In genomic region chr7:28356981-28357380, GRCm38 (mm10) we compare ENCODE assay signal across 8 mouse cellular contexts. TPM values are rescaled to one million over a fixed set of nuclear protein-coding genes. Genes with fewer than 3 reads are reported as not detected.
DNase-seq lines count a peak whose midpoint lies in the region; TF ChIP-seq lines count a peak whose summit lies in the region.

No protein-coding gene starts in this region.

- peaks cover 16% of the 10 kb centered on the region for H3K4me1 ChIP-seq in lung, adult 2 months (ENCODE audit: control insufficient read depth, insufficient read depth, low read length)

- intact Hi-C loops in left cerebral cortex, postnatal 14 days (cut with DNase I), result no loop called here

- no peak overlapping the region for H3K4me3 ChIP-seq in lung, adult 2 months (replicated peaks; ENCODE audit: extremely low read depth, low read depth, low read length)

- TF ChIP-seq CTCF in lung, adult 2 months (IDR thresholded peaks at IDR 0.05; ENCODE audit: insufficient read depth, low read length), result no peak

- WGBS in lung, adult 2 months, result 15% methylated on average over 5 of the region's 5 CpGs

- DNase-seq in lung, adult 18-20 months, result peak; percentile 58 to 66
- no peak for DNase-seq in lung, adult 2 months
- DNase-seq in heart, adult 9 months (ENCODE audit: low spot score in 2 of 2), result peak; percentile 71 to 79
- peak; percentile 39 to 59 for DNase-seq in kidney, adult 8-10 months
- peak; percentile 67 for DNase-seq in lung, postnatal 25 days (ENCODE audit: low spot score)
- DNase-seq in frontal cortex, postnatal 14 days (ENCODE audit: low spot score in 2 of 2), result no peak
- DNase-seq in left cerebral cortex, postnatal 14 days (ENCODE audit: low spot score in 2 of 2), result no peak
- DNase-seq in thymus, postnatal 4 days, result no peak

- no peak for TF ChIP-seq POLR2A in lung, adult 2 months (IDR thresholded peaks at IDR 0.05; ENCODE audit: borderline replicate concordance, extremely low read depth, low read depth, low read length)

RNA-seq across cellular contexts. Expression of gene Rps16, which starts 6.5 kb away (rescaled TPM):
- polyA plus RNA-seq in lung, adult 2 months (2012; rRNA removed), result 529 and 774 TPM in 2 replicates
- 100 to 1,000 TPM; 481 to 507 TPM for total RNA-seq in left cerebral cortex, postnatal 14 days (2021)

RNA-seq across cellular contexts. Expression of gene Plekhg2, which starts 15.4 kb away (rescaled TPM):
- polyA plus RNA-seq in lung, adult 2 months (2012; rRNA removed), result 37.5 and 40.0 TPM in 2 replicates
- 10 to 100 TPM; 10.1 to 10.3 TPM for total RNA-seq in left cerebral cortex, postnatal 14 days (2021)

RNA-seq across cellular contexts. Expression of gene Supt5, which starts 18.4 kb away (rescaled TPM):
- 98.7 and 109 TPM in 2 replicates for polyA plus RNA-seq in lung, adult 2 months (2012; rRNA removed)
- 100 to 1,000 TPM; 113 to 114 TPM for total RNA-seq in left cerebral cortex, postnatal 14 days (2021)

RNA-seq across cellular contexts. Expression of gene Zfp36, which starts 23.1 kb away (rescaled TPM):
- 83.3 and 136 TPM in 2 replicates for polyA plus RNA-seq in lung, adult 2 months (2012; rRNA removed)
- total RNA-seq in left cerebral cortex, postnatal 14 days (2021), result 1 to 10 TPM; 1.5 to 3.3 TPM

RNA-seq across cellular contexts. Expression of gene Med29, which starts 35.5 kb away (rescaled TPM):
- polyA plus RNA-seq in lung, adult 2 months (2012; rRNA removed), result 37.3 and 39.2 TPM in 2 replicates
- total RNA-seq in left cerebral cortex, postnatal 14 days (2021), result 10 to 100 TPM; 18.0 to 19.8 TPM

Comparison
In these comparisons a context has a peak if more than half of its experiments do, and no peak if none do; other contexts are left out.
1. DNase-seq: peak in lung, adult 18-20 months (2 of 2), heart, adult 9 months (2 of 2), kidney, adult 8-10 months (2 of 2) and lung, postnatal 25 days (single experiment); none in lung, adult 2 months (single experiment), frontal cortex, postnatal 14 days (0 of 2), left cerebral cortex, postnatal 14 days (0 of 2) and thymus, postnatal 4 days (single experiment).